Mouse (Mus musculus) thymus, postnatal 4 days (tissue): ENCODE results near the gene Med16.
A peak's percentile ranks its signal among the peaks of the same experiment; 100 is the strongest.
"Not testable (repeated sequence)": the region's sequence is repeated elsewhere in the genome, so short reads cannot be mapped to it uniquely, and the experiment has no call there.

ENCODE experiments used
- DNase-seq: peaks from one replicate; pipeline ENCODE4 v3.0.0; 2021

Med16 gene

DNA sequence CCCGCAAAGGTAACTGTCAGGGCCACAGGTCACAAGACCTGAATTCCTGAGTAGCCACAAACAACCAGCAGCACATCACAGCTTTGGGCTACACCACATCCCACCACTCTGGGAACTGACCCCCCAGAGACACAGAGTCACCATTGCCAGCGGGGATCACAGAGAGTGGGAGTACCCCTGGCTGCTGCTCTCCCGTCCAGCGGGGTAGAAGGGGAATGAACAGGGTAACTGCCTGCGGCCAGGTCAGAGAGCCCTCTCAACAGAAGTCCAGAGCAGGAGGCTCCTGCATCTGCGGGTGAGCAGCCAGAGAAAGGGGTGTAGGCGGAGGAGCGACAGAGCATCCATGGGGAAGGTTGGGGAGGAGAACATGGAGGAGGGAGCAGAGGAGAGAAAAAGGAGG, 7.4 kb upstream of the Med16 start:
- no peak for DNase-seq

DNA sequence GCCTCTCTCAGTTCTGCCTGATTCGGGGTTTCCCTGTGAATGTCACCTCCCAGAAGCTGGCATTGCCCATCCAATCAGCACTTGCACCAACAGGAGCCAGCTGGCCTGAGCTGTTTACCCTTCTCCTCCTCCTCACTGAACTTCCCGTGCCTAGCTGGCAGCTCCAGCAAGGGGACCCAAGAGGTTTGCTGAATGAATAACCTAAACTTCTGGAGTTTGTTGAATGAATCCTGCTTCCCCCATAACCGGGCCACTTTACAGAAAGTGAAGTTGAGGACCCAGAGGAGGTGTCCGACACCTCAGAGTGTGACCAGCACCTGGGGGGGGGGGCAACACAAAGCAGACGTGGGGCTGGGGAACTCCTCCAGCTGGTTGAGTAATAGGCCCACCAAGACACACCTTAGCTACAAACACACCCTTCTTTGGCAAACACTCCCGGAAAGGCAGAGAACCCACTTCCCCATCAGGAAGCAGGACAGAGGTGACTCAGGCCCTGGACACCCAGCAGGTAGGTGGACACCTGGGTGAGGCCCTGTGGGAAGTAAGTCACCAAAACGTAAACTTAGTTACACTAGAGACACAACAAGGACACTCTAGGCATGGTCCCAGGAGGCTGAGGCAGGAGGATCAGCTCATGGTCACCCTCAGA, 6.3 kb upstream of the Med16 start:
- no peak for DNase-seq

- DNase-seq = no peak
Observed at GRCm38 (mm10) chr10:79914131-79914947, 5.6 kb upstream of the Med16 start.

DNA sequence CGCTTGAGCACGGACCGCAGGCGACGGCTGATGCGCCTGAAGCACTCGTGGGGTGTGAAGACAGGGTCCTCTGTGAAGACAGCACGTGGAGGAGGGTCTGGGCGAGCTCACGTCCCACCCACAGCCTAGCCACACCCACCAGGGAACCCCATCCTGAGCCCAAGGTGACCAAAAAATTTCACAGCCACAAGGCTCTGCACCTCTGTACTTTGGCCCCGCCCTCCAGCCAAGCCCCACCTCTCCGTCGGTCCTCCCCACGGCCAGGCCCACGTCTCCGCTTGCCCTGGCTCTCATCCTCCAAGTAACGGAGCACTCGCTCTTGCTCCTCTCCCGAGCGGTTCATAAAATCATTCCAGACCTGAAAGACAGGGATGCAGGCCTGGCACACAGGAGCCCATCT, 3.7 kb upstream of the Med16 start:
- DNase-seq = no peak

GRCm38 (mm10) chr10:79910556-79910955, 1.8 kb upstream of the Med16 start, which contains the start of gene Gm26602:
Gene Gm26602 (plus strand): TSS chr10:79910856.
- DNase-seq = no peak

DNA sequence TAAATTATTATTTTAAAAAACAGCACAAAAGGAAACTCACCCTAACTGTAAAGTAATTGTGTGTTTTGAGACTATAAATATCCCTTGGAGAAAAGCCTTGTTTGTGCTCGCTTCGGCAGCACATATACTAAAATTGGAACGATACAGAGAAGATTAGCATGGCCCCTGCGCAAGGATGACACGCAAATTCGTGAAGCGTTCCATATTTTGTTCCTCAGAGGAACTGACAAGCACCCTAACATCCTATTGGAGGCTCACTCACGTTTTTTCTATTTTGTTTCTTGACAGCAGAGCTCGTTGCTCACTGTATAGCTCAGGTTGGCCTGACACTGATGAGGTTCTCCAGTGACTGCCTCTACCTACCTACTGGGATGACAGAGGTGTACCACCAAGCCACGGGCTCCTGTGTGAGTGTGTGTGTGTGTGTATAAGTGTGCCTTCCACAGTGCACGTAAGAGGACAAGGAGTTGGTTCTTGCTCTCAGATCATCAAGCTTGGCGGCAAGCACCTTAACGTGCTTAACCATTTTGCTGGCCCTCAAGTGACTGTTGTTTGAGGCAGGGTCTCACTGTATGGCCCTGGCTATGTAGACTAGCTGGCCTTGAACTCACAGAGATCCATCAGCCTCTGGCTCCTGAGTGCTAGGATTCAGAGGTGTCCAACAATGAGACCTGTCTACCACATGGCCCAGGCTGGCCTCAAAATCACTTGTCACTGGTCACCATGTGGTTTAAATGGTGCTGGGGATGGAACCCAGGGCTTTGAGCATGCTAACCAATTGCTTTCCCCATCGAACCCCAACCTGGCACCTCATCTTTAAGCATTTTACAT, 584 bp upstream of the Med16 start:
- no peak for DNase-seq

DNA sequence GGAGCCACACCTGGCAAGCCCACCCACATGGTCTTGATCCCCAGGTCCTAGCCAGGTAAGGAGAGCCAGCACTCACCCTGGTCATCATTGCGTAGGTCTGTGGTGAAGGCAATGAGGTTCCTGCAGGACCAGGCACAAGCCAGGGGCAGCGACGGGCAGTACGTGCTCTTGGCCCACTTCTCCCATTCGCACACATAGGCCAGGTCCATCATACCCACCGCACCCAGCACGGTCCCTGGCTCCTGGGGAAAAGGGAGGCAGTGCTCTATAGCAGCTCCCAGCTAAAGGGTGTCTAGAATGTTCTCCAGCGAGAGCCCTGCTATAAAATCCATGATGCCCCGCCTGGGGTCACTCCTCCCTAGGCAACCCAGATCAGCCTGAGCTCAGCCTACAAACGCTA, 1.3 kb downstream of the Med16 start:
- no peak for DNase-seq

DNA sequence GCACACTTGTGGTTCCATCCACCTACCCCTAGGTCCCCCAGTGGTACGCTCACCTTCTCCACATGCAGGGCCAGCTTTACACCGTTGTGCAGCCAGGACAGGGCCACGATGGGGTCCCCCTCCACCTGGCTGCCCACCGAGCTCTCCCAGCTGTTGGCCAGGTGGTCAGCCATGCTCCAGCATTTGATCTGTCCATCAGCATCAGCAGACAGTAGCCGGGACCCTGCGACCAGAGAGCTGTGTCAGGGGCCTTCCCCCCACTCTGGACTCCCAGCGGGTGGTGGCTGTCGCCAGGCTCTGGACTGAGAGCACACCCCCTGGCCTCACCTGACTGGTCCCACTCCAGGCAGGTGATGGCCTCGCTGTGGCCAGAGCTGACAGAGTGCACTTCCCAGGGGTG, 2.0 kb downstream of the Med16 start:
- no peak for DNase-seq

GRCm38 (mm10) chr10:79900951-79901410, 7.7 kb downstream of the Med16 start:
- DNase-seq = no peak

GRCm38 (mm10) chr10:79897316-79898245, 11.1 kb downstream of the Med16 start:
- DNase-seq = no peak

GRCm38 (mm10) chr10:79896814-79897213, 11.9 kb downstream of the Med16 start:
- no peak for DNase-seq

DNA sequence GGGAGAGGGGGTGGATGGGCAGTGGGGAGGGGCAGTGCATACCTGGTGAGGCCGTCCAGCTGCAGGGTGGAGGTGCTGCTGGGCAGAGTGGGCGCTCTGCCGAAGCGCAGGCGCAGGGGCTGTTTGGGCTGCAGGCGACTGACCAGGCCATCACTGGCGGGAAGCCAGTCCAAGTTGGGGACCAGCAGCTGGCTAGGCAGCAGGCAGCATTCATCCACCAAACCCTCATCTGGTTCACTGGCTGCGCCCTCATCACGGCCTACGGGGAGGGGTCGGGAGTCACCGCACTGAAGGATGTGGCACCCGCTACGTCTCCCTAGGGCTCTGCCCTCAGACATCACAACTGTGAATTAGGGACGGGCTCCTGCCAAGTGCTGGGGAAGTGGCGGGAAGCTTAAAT, 12.4 kb downstream of the Med16 start:
- DNase-seq = no peak

GRCm38 (mm10) chr10:79892451-79893118, 16.1 kb downstream of the Med16 start:
- peak; percentile 94 for DNase-seq

DNA sequence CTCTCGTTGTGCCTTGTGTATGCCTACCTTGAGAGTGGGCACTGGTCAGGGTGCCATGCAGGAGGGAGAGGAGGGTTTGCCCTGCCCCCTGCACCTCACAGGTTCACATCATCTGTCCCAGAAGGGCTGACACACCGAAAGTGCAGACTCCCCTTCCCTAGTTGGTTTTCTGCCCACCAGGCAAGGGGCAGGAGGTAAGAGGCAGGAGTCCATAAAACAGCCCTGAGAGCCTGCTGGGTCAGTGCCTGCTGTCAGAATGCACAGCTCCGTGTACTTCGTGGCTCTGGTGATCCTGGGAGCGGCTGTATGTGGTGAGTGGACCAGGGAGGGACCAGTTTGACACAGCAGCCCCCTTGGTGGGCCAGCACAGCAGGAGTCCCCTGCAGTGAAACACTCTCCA, 18.1 kb downstream of the Med16 start, which contains the start of gene Cfd:
Cfd (plus strand) TSS at position 184 of the 400 bp plus-strand sequence.
- no peak for DNase-seq

- no peak for DNase-seq
Observed at GRCm38 (mm10) chr10:79889386-79889785, 19.3 kb downstream of the Med16 start.

- DNase-seq = no peak
Observed at GRCm38 (mm10) chr10:79886611-79887010, 22.1 kb downstream of the Med16 start.

- no peak for DNase-seq
Observed at GRCm38 (mm10) chr10:79886054-79886453, 22.7 kb downstream of the Med16 start, which contains the start of gene Elane. Gene Elane (plus strand): TSS chr10:79886247.

DNA sequence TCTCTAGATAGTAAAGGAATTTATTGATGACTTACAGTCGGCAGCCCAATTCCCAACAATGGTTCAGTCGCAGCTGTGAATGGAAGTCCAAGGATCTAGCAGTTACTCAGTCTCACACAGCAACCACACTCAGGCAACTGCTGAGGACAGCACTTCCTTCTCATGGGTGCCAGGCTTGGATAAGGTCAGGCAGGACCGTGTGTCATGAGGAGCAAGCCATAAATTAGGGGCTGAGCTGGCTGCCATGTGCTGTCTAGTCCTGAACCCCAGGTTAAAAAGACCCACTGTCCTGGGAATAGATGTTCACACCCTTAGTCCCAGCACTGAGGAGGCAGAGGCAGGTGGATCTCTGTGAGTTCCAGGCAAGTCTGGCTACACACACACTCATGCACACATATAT, 23.8 kb downstream of the Med16 start:
- not testable (repeated sequence) for DNase-seq

- no peak for DNase-seq
Observed at GRCm38 (mm10) chr10:79884446-79884845, 24.3 kb downstream of the Med16 start.

GRCm38 (mm10) chr10:79883297-79884084, 25.2 kb downstream of the Med16 start:
- DNase-seq = peak; percentile 88

DNA sequence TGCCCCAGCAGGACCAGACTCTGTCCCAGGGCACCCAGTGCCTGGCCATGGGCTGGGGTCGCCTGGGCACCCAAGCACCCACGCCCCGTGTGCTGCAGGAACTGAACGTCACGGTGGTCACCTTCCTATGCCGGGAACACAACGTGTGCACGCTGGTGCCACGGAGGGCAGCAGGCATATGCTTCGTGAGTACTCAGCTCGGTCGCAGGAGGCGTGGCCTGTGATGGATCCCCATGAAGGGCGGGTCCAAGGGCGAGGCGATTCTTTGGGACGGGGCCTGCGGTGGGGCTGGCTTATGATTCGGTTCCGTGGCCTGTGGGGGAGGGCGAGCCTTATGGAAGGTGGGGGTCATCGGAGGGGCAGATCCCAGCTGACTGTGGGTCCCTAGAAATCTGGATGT, 26.7 kb downstream of the Med16 start:
- peak; percentile 42 for DNase-seq
